Mouse (Mus musculus): ENCODE measurements around the gene Inhbe. TPM values are rescaled to one million over a fixed set of nuclear protein-coding genes. Genes with fewer than 3 reads are reported as not detected.

Inhbe gene
- total RNA-seq, 2 experiments from 2014 or later: 0.08 TPM; not detected in 1

Other genes starting within 250 kb of the Inhbe start
- 10 to 100 TPM; 42.6 to 42.8 TPM for gene Os9, start 233.3 kb downstream of the Inhbe start, total RNA-seq (2021)
- 1 to 10 TPM; 3.4 to 3.6 TPM for gene B4galnt1, start 189.2 kb downstream of the Inhbe start, total RNA-seq (2021)
- 1 to 10 TPM; 3.8 to 4.3 TPM for gene Slc26a10, start 173.8 kb downstream of the Inhbe start, total RNA-seq (2021)
- 10 to 100 TPM; 40.4 to 43.0 TPM for gene Arhgef25, start 164.3 kb downstream of the Inhbe start, total RNA-seq (2021)
- 10 to 100 TPM; 43.8 to 49.7 TPM for gene Dtx3, start 158.7 kb downstream of the Inhbe start, total RNA-seq (2021)
- 10 to 100 TPM; 11.5 to 12.7 TPM for gene Pip4k2c, start 142.8 kb downstream of the Inhbe start, total RNA-seq (2021)
- gene Kif5a, start 91.1 kb downstream of the Inhbe start, total RNA-seq (2021): 1 to 10 TPM; 1.2 to 1.4 TPM
- gene Dctn2, start 88.0 kb downstream of the Inhbe start, total RNA-seq (2021): 100 to 1,000 TPM; 145 to 146 TPM
- gene Mbd6, start 65.4 kb downstream of the Inhbe start, total RNA-seq (2021): 10 to 100 TPM; 34.2 to 41.9 TPM
- gene Mars, start 42.6 kb downstream of the Inhbe start, total RNA-seq (2021): 10 to 100 TPM; 47.5 to 48.0 TPM
- gene Arhgap9, start 32.4 kb downstream of the Inhbe start, total RNA-seq (2021): 1 to 10 TPM; 2.8 to 3.9 TPM
- gene Gli1, start 12.4 kb downstream of the Inhbe start, total RNA-seq (2021): 10 to 100 TPM in 1 of 2 experiments, 1 to 10 TPM in 1; 9.0 to 11.8 TPM
- under 1 TPM in 1 of 2 experiments, not detected in 1; 0.29 TPM for gene Inhbc, start 16.0 kb upstream of the Inhbe start, total RNA-seq (2021)
- 100 to 1,000 TPM in 1 of 2 experiments, 10 to 100 TPM in 1; 87.7 to 101 TPM for gene R3hdm2, start 25.9 kb upstream of the Inhbe start, total RNA-seq (2021)
- gene Stac3, start 147.3 kb upstream of the Inhbe start, total RNA-seq (2021): 100 to 1,000 TPM; 167 to 205 TPM
- gene Ndufa4l2, start 160.6 kb upstream of the Inhbe start, total RNA-seq (2021): 10 to 100 TPM; 23.6 to 24.1 TPM
- 10 to 100 TPM; 34.6 to 34.8 TPM for gene Shmt2, start 168.0 kb upstream of the Inhbe start, total RNA-seq (2021)
- gene Nxph4, start 180.1 kb upstream of the Inhbe start, total RNA-seq (2021): 1 to 10 TPM; 1.9 to 2.2 TPM